Mouse (Mus musculus) kidney, postnatal 10 days (tissue): ENCODE results near the gene Zfp81.
"Not testable (repeated sequence)": the region's sequence is repeated elsewhere in the genome, so short reads cannot be mapped to it uniquely, and the experiment has no call there.

Experiments
- DNase-seq: peaks from one replicate; pipeline ENCODE4 v3.0.0; 2021; ENCODE audit warnings: mixed read lengths

The Zfp81 gene

GRCm38 (mm10) chr17:33358411-33359384, at the start of gene Zfp81:
Gene Zfp81, minus strand, starts transcription at chr17:33358878.
- peak; percentile 89 for DNase-seq

- peak; percentile 92 for DNase-seq
These were observed 35.7 kb upstream of the Zfp81 start, which contains the start of gene Zfp101 for GRCm38 (mm10) chr17:33394182-33395034. Gene Zfp101, minus strand, starts transcription at chr17:33394641.

GRCm38 (mm10) chr17:33392271-33392670, 33.6 kb upstream of the Zfp81 start:
- DNase-seq: no peak

- DNase-seq: no peak
These were observed 27.0 kb upstream of the Zfp81 start for GRCm38 (mm10) chr17:33385705-33386104.

- no peak for DNase-seq
These were observed 14.1 kb upstream of the Zfp81 start for GRCm38 (mm10) chr17:33372795-33373194.

GRCm38 (mm10) chr17:33352981-33353380, 5.7 kb downstream of the Zfp81 start:
- DNase-seq: no peak

- DNase-seq: not testable (repeated sequence)
These were observed 68.9 kb downstream of the Zfp81 start for GRCm38 (mm10) chr17:33289876-33290149.

- not testable (repeated sequence) for DNase-seq
These were observed 69.4 kb downstream of the Zfp81 start, which contains the start of gene Zfp955b for GRCm38 (mm10) chr17:33289039-33289875. Gene Zfp955b, plus strand, starts transcription at chr17:33289544.
